Mouse (Mus musculus) brain, embryonic 18.5 days (tissue): Measurements from ENCODE around the gene Lsm4.

ENCODE experiments used
- DNase-seq: peaks from one replicate; pipeline ENCODE4 v3.0.0-alpha.2; 2012; ENCODE audit warnings: low read depth, low spot score

The Lsm4 gene

GRCm38 (mm10) chr8:70649324-70649723 lies 23.7 kb upstream of the Lsm4 start:
- DNase-seq: no peak

GRCm38 (mm10) chr8:70650351-70650750 lies 22.7 kb upstream of the Lsm4 start:
- DNase-seq: no peak

- no peak for DNase-seq
These were observed 19.8 kb upstream of the Lsm4 start for GRCm38 (mm10) chr8:70653226-70653625.

DNA sequence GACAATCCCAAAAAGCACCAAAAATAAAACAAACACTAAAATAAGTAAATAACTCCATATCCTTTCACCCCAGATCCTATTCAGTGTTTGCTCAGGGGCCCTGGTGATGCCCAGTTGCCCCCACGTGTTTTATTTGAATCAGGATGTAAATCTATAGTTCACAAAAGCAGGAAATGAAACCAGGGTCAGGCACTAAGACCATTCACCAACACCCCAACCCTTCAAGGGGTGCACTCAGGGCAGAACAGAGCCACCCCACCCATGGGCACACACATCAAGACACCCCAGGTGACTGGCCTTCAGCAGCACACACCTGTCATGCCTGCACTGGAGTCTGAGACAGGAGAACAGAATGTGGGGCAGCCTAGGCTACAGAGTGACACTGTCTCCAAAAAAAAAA lies 18.9 kb upstream of the Lsm4 start:
- no peak for DNase-seq

- no peak for DNase-seq
These were observed 17.6 kb upstream of the Lsm4 start for GRCm38 (mm10) chr8:70655469-70655868.

GRCm38 (mm10) chr8:70656193-70656790 lies 16.8 kb upstream of the Lsm4 start:
- DNase-seq: no peak

GRCm38 (mm10) chr8:70657214-70657613 lies 15.8 kb upstream of the Lsm4 start:
- DNase-seq: no peak

GRCm38 (mm10) chr8:70657739-70658138 lies 15.3 kb upstream of the Lsm4 start:
- no peak for DNase-seq

DNA sequence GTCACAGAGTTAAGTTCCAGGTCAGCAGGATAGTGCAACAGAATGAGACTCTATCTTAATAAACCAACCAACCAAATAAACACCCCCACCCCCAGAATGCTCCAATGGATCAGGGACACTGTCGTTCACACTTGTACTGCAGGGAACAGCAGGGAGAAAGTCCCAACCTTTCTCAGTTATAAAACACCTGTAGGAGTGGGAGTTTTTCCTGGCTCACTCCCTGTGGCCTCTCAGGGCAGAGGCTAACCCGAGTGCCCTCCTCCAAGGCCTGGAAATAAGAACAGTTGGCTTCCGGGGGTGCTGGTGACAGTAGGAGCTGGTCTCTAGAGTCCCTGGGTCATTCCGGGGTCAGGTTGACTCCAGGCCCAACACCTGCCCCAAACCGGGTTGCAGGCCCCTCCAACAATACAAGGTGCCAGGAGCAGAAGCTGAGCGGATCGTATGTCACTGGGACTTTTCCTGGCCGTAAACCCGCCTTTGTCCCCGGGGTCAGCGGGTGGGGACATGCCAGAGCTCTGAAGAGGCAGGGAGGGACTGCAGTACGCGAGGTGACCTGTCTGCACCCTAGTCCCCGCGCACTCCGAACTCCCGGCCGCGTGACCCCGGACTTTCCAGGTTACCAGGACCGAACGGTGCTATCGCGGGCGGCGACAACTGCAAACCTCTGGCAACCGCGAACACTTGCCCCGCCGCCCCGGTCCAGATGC lies 14.0 kb upstream of the Lsm4 start:
- DNase-seq: no peak

GRCm38 (mm10) chr8:70659604-70660272 lies 13.3 kb upstream of the Lsm4 start:
- peak; percentile 51 for DNase-seq

- DNase-seq: no peak
These were observed 12.7 kb upstream of the Lsm4 start, which contains the start of gene Pgpep1 for GRCm38 (mm10) chr8:70660273-70660725. Gene Pgpep1 (minus strand): TSS chr8:70660388.

DNA sequence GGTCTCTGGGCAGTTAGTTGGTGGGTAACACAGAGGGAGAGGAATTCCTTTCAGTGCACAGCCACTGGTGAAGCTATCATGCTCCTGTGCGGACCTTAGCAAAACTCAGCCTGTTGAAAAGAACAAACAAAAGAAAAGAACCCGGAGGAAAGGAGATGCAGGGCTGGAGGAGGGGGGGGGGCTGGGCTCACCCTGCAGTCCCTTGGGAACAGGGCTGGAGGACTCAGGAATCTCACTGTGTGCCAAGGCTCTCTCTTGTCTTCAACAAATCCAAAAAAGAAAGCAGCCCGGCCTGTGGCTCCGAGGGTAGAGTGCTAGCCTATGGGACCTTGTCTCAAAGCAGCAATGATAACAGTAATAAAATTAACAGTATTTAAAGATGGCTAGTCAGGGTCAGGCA lies 9.4 kb upstream of the Lsm4 start:
- DNase-seq: no peak

DNA sequence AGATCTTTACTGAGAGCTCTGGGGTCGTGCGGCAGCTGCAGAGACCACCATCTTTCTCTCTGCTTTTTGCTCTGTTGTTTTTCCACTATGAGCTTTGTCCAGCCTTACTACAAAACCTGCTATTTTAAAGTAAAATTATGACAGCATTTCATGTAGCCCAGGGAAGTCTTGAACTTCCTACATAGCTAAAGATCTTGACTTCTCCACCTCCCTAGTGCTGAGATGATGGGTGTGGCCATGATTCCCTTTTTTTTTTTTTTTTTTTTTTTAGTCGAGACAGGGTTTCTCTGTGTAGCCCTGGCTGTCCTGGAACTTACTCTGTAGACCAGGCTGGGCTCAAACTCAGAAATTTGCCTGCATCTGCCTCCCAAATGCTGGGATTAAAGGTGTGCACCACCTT lies 8.4 kb upstream of the Lsm4 start:
- no peak for DNase-seq

DNA sequence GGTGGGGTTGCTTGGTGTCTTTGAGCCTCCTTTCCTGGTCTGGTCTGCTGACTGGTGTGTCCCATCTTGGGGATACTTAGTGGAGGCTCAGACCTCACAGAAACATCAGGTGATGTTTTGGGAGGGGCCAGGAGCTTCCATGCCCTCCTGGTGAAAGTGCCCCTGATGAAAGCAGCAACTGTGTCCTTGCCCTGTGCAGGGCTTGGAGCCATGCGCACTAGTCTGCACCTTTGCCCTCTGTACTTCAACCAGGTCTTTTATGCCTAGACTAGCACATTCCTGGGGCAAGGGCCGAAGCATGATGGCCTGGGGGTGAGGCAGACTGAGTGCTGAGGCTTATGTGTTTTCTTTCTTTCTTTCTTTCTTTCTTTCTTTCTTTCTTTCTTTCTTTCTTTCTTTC lies 7.4 kb upstream of the Lsm4 start:
- no peak for DNase-seq

GRCm38 (mm10) chr8:70667071-70667470 lies 6.0 kb upstream of the Lsm4 start:
- no peak for DNase-seq

DNA sequence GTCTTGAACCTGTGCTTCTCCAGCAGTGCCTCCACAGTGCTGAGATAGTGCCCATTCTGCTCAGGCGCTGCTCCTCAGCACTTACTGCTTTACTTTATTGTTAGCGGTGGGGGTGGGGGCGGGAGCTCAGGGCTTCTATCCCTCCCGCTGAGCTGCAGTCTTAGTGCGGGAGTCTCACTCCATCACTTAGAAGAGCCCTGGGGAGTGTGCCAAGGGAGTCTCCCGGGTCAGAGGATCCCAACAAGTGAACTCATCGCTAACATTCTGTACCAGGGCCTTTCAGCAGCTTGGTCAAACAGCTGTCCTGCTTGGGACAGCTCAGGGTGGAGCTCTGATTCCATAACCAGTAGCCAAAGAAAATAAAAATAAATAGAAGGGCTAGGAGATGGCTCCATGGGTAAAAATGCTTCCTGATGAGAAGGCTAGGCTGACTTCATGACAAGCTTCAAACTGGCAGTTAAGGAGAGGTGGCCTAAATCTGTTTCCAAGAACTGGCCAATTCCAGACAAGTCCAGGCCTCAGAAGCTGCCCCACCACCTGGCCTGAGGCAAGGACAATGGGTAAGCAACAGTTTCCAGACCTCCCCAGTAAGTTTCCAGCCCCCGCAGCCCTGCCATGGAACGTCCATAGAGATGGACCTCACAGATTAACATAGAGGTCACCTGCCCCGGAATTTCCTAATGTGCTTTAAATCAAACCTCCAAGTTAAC lies 1.3 kb upstream of the Lsm4 start:
- DNase-seq: no peak

DNA sequence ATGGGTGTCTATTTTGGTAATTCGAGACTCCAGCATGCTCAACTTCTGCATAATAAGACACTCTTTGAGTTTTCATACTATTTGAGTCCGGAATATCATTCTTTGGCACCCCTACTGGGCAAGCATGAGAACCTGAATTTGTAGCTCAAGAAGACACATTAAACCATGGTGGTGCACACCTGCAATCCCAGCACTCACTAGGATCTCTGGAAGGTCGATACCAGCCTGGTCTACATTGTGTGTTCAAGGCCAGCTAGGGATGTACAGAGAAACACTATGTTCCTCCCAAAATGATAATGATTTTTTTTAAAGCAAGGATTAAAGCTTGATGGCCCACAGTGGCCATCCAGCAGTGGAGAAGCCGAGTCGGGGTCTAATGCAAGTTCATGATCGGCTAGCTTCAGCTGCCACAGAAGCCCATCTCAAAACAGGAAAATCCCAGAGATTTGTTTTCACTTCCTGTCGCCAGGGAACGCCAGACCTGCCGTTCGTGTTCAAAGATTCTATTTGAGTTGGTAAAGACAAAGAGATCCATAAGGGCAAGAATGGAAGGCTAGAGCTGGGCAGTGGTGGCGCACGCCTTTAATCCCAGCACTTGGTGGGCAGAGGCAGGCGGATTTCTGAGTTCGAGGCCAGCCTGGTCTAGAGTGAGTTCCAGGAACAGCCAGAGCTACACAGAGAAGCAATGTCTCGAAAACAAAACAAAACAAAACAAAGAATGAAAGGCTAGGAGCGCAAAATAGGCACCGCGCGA lies 546 bp upstream of the Lsm4 start:
- no peak for DNase-seq

- no peak for DNase-seq
These were observed 1.1 kb downstream of the Lsm4 start for GRCm38 (mm10) chr8:70674109-70674508.

DNA sequence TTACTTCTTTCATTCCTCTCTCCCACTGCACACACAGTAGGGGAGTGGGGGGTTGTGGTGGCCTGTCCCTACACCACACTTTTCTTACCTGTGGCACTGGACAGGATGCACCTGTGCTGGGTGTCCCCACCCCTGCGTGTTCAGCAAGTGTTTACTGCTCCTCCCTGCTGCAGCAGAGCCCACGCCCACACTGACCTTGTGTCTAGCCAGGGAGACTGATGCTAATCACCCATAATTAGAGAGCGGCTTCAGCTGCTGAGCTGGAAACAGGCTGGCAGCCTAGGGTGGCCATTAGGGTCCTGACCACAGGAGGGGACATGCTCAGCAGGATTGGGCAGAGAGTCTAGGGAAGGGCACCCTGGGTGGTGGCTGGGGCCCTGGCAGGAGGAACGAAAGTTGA lies 1.7 kb downstream of the Lsm4 start:
- no peak for DNase-seq

DNA sequence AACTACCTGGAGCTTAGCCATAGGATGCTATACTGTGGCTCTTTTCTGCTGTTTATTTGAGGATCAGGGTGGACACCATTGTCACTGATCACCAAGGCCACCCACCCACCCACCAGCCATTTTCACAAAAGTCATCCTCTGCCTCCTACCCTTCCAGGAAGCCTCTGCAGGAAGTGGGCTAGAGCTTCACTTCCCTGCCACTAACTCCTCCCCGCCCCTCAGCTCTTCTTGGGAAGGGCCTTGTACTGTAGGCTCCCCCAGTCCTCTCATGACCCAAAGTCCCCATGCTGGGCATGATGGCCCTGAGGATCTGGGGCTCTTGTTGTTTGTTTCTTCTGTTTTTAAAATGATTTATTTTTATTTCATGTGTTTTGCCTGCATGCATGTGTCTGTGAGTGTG lies 2.3 kb downstream of the Lsm4 start:
- no peak for DNase-seq

GRCm38 (mm10) chr8:70677451-70678080 lies 4.5 kb downstream of the Lsm4 start:
- no peak for DNase-seq
